Mouse (Mus musculus) hindbrain, embryonic 13.5 days (tissue): ENCODE results near the gene Ubox5. TPM values are rescaled to one million over a fixed set of nuclear protein-coding genes. Genes with fewer than 3 reads are reported as not detected.
A peak's percentile ranks its signal among the peaks of the same experiment; 100 is the strongest.

Source experiments
- ATAC-seq: fragments of 200-750 bp; cut with Nextera tagmentation; 2 replicates; pipeline ENCODE4 v1.8.0; 2017; ENCODE audit warnings: moderate TSS enrichment; ENCODE audit not compliant: low FRiP score
- H3K27ac ChIP-seq: fragments of 300-500 bp; sonication (generic); 2 replicates; pipeline ENCODE4 v1.5.1; 2015; ENCODE audit warnings: inconsistent platforms, mild to moderate bottlenecking, moderate library complexity
- H3K27me3 ChIP-seq: fragments of 300-500 bp; sonication (generic); 2 replicates; pipeline ENCODE4 v1.6.1; 2015; ENCODE audit warnings: mild to moderate bottlenecking, inconsistent platforms
- H3K36me3 ChIP-seq: fragments of 300-500 bp; sonication (generic); 2 replicates; pipeline ENCODE4 v1.6.1; 2015; ENCODE audit warnings: mild to moderate bottlenecking, inconsistent platforms
- H3K4me1 ChIP-seq: fragments of 300-500 bp; sonication (generic); replicated peaks from 2 replicates; pipeline ENCODE4 v1.6.1; 2015; ENCODE audit warnings: inconsistent platforms
- H3K4me2 ChIP-seq: fragments of 300-500 bp; sonication (generic); 2 replicates; pipeline ENCODE4 v1.6.1; 2015; ENCODE audit warnings: inconsistent platforms, mild to moderate bottlenecking, moderate library complexity
- H3K4me3 ChIP-seq: fragments of 300-500 bp; sonication (generic); 2 replicates; pipeline ENCODE4 v1.5.1; 2015; ENCODE audit warnings: mild to moderate bottlenecking, inconsistent platforms
- H3K9ac ChIP-seq: fragments of 300-500 bp; sonication (generic); 2 replicates; pipeline ENCODE4 v1.6.1; 2015; ENCODE audit warnings: mild to moderate bottlenecking, inconsistent platforms
- H3K9me3 ChIP-seq: fragments of 300-500 bp; sonication (generic); 2 replicates; pipeline ENCODE4 v1.6.1; 2016; ENCODE audit warnings: inconsistent platforms
- WGBS: fragments of 180-500 bp; shearing (Covaris S2); methylation state at CpG from one replicate; pipeline ENCODE4 v1.1.7; 2015; 5-methylcytosine and 5-hydroxymethylcytosine counted together
- polyA plus RNA-seq: library from polyadenylated mRNA; unstranded; fragments of >200 nt; fragmentation: Nextera tagmentation; extraction: Ambion mirVana; gene quantifications from 2 replicates; pipeline ENCODE4 v1.2.1, GENCODE M21; 2015

Gene Ubox5
- 11.5 and 11.8 TPM in 2 replicates for polyA plus RNA-seq

- peak within 1 kb of the TSS; percentile 90 for H3K4me3 ChIP-seq
- peaks cover 22% of the 10 kb centered on the region for H3K4me1 ChIP-seq
- peak; percentile 86 for ATAC-seq
- WGBS, result under 1% methylated on average over 25 of the region's 25 CpGs
- peak within 1 kb of the TSS; percentile 93 for H3K9ac ChIP-seq
- H3K27ac ChIP-seq, result peak within 1 kb of the TSS; percentile 82
- no peaks in the 10 kb centered on the region for H3K9me3 ChIP-seq
- peaks cover 25% of the 10 kb centered on the region for H3K36me3 ChIP-seq
- H3K27me3 ChIP-seq, result peaks cover 14% of the 10 kb centered on the region
- H3K4me2 ChIP-seq, result peak within 1 kb of the TSS; percentile 87
Observed at GRCm38 (mm10) chr2:130629839-130630203, at the start of gene Ubox5, which contains the start of gene Fastkd5. Gene Ubox5, minus strand, starts transcription at chr2:130630038. Gene Fastkd5, minus strand, starts transcription at chr2:130630027.

GRCm38 (mm10) chr2:130679154-130679553 is 49.3 kb upstream of the Ubox5 start:
- no peak overlapping the region for H3K9ac ChIP-seq
- peaks cover 100% of the 10 kb centered on the region for H3K36me3 ChIP-seq
- no peak for ATAC-seq
- H3K9me3 ChIP-seq, result no peaks in the 10 kb centered on the region
- no peak overlapping the region for H3K4me2 ChIP-seq
- H3K27me3 ChIP-seq, result no peaks in the 10 kb centered on the region
- no peak overlapping the region for H3K4me3 ChIP-seq
- WGBS, result 96% methylated on average over 12 of the region's 12 CpGs
- H3K4me1 ChIP-seq, result no peaks in the 10 kb centered on the region
- no peak overlapping the region for H3K27ac ChIP-seq

- Histone ChIP-seq H3K4me1 (no peaks in the 10 kb centered on the region), H3K4me3 (no peak overlapping the region), H3K9me3 (no peaks in the 10 kb centered on the region), H3K36me3 (peaks cover 98% of the 10 kb centered on the region), H3K9ac (no peak overlapping the region), H3K4me2 (no peak overlapping the region), H3K27me3 (no peaks in the 10 kb centered on the region), H3K27ac (no peak overlapping the region)
- ATAC-seq, result no peak
- WGBS, result 95% methylated on average over 10 of the region's 10 CpGs
Observed at GRCm38 (mm10) chr2:130677211-130677610, 47.4 kb upstream of the Ubox5 start.

- under 1% methylated on average over 31 of the region's 31 CpGs for WGBS
- no peaks in the 10 kb centered on the region for H3K27me3 ChIP-seq
- H3K4me3 ChIP-seq, result peak within 1 kb of the TSS; percentile 70
- peak within 1 kb of the TSS; percentile 94 for H3K27ac ChIP-seq
- ATAC-seq, result peak; percentile 58
- peak within 1 kb of the TSS; percentile 73 for H3K4me2 ChIP-seq
- peaks cover 38% of the 10 kb centered on the region for H3K4me1 ChIP-seq
- H3K9me3 ChIP-seq, result no peaks in the 10 kb centered on the region
- peaks cover 17% of the 10 kb centered on the region for H3K36me3 ChIP-seq
- H3K9ac ChIP-seq, result peak within 1 kb of the TSS; percentile 82
Observed at GRCm38 (mm10) chr2:130667559-130667958, 37.7 kb upstream of the Ubox5 start, which contains the start of gene Itpa. Gene Itpa, plus strand, starts transcription at chr2:130667610.

GRCm38 (mm10) chr2:130664102-130664701 is 34.4 kb upstream of the Ubox5 start, which contains the start of gene Ddrgk1:
Gene Ddrgk1, minus strand, starts transcription at chr2:130664659.
- Histone ChIP-seq H3K27ac (peak within 1 kb of the TSS; percentile 99), H3K9me3 (no peaks in the 10 kb centered on the region), H3K4me3 (peak within 1 kb of the TSS; percentile 55), H3K4me2 (peak within 1 kb of the TSS; percentile 76), H3K36me3 (peaks cover 31% of the 10 kb centered on the region), H3K9ac (peak within 1 kb of the TSS; percentile 85), H3K27me3 (no peaks in the 10 kb centered on the region), H3K4me1 (peaks cover 42% of the 10 kb centered on the region)
- WGBS, result 0% methylated on average over 40 of the region's 40 CpGs
- ATAC-seq, result peak; percentile 96

- Histone ChIP-seq H3K27ac (peak overlapping the region; percentile 99), H3K27me3 (no peaks in the 10 kb centered on the region), H3K36me3 (peaks cover 40% of the 10 kb centered on the region), H3K4me2 (peak overlapping the region; percentile 76), H3K9me3 (no peaks in the 10 kb centered on the region), H3K4me3 (peak overlapping the region; percentile 55), H3K4me1 (peaks cover 35% of the 10 kb centered on the region), H3K9ac (peak overlapping the region; percentile 85)
- WGBS, result 92% methylated on average over 11 of the region's 11 CpGs
- ATAC-seq, result no peak
Observed at GRCm38 (mm10) chr2:130663342-130663741, 33.5 kb upstream of the Ubox5 start.

- H3K9ac ChIP-seq, result no peak overlapping the region
- no peak overlapping the region for H3K4me2 ChIP-seq
- H3K4me1 ChIP-seq, result peaks cover 21% of the 10 kb centered on the region
- H3K4me3 ChIP-seq, result no peak overlapping the region
- H3K36me3 ChIP-seq, result peaks cover 87% of the 10 kb centered on the region
- no peaks in the 10 kb centered on the region for H3K27me3 ChIP-seq
- ATAC-seq, result no peak
- H3K9me3 ChIP-seq, result no peaks in the 10 kb centered on the region
- H3K27ac ChIP-seq, result no peak overlapping the region
- WGBS, result 96% methylated on average over 10 of the region's 10 CpGs
Observed at GRCm38 (mm10) chr2:130658530-130658929, 28.7 kb upstream of the Ubox5 start.

- Histone ChIP-seq H3K9me3 (no peaks in the 10 kb centered on the region), H3K4me1 (peaks cover 11% of the 10 kb centered on the region), H3K36me3 (peaks cover 95% of the 10 kb centered on the region), H3K27ac (no peak overlapping the region), H3K4me3 (no peak overlapping the region), H3K27me3 (no peaks in the 10 kb centered on the region), H3K4me2 (no peak overlapping the region), H3K9ac (no peak overlapping the region)
- WGBS, result 91% methylated on average over 6 of the region's 6 CpGs
- ATAC-seq, result no peak
Observed at GRCm38 (mm10) chr2:130657541-130657940, 27.7 kb upstream of the Ubox5 start.

GRCm38 (mm10) chr2:130656536-130656935 is 26.7 kb upstream of the Ubox5 start:
- Histone ChIP-seq H3K4me1 (peaks cover under 1% of the 10 kb centered on the region; the same call in 1 of the 2 replicates), H3K27me3 (no peaks in the 10 kb centered on the region), H3K9ac (no peak overlapping the region), H3K4me3 (no peak overlapping the region), H3K27ac (no peak overlapping the region), H3K4me2 (no peak overlapping the region), H3K9me3 (no peaks in the 10 kb centered on the region), H3K36me3 (peaks cover 92% of the 10 kb centered on the region)
- 96% methylated on average over 9 of the region's 9 CpGs for WGBS
- no peak for ATAC-seq

- no peak overlapping the region for H3K4me2 ChIP-seq
- H3K36me3 ChIP-seq, result peaks cover 92% of the 10 kb centered on the region
- H3K4me3 ChIP-seq, result no peak overlapping the region
- WGBS, result 92% methylated on average over 6 of the region's 6 CpGs
- H3K4me1 ChIP-seq, result no peaks in the 10 kb centered on the region
- no peaks in the 10 kb centered on the region for H3K9me3 ChIP-seq
- H3K27ac ChIP-seq, result no peak overlapping the region
- H3K27me3 ChIP-seq, result no peaks in the 10 kb centered on the region
- no peak for ATAC-seq
- H3K9ac ChIP-seq, result no peak overlapping the region
Observed at GRCm38 (mm10) chr2:130655660-130656339, 26.0 kb upstream of the Ubox5 start.

- H3K27me3 ChIP-seq, result no peaks in the 10 kb centered on the region
- ATAC-seq, result no peak
- H3K9me3 ChIP-seq, result no peaks in the 10 kb centered on the region
- no peak overlapping the region for H3K9ac ChIP-seq
- no peak overlapping the region for H3K4me3 ChIP-seq
- no peak overlapping the region for H3K4me2 ChIP-seq
- H3K27ac ChIP-seq, result no peak overlapping the region
- peaks cover 87% of the 10 kb centered on the region for H3K36me3 ChIP-seq
- 89% methylated on average over 1 of the region's 1 CpGs for WGBS
- no peaks in the 10 kb centered on the region for H3K4me1 ChIP-seq
Observed at GRCm38 (mm10) chr2:130653760-130654159, 23.9 kb upstream of the Ubox5 start.

- Histone ChIP-seq H3K36me3 (peaks cover 83% of the 10 kb centered on the region), H3K27me3 (no peaks in the 10 kb centered on the region), H3K4me3 (no peak overlapping the region), H3K27ac (no peak overlapping the region), H3K4me2 (no peak overlapping the region), H3K4me1 (no peaks in the 10 kb centered on the region), H3K9me3 (no peaks in the 10 kb centered on the region), H3K9ac (no peak overlapping the region)
- WGBS, result 92% methylated on average over 2 of the region's 2 CpGs
- ATAC-seq, result no peak
Observed at GRCm38 (mm10) chr2:130653303-130653702, 23.5 kb upstream of the Ubox5 start.
